Mouse (Mus musculus): Measurements from ENCODE around the gene Tc2n. TPM values are rescaled to one million over a fixed set of nuclear protein-coding genes. Genes with fewer than 3 reads are reported as not detected.

The Tc2n gene
- polyA plus RNA-seq, 1 experiment from 2014 or later, result 0.35 TPM

GRCm38 (mm10) chr12:101742375-101742774 is 24.1 kb upstream of the Tc2n start:
- Histone ChIP-seq H3K4me2 (ENCODE audit: low read depth, low read length) (no peak overlapping the region), H3K27ac (ENCODE audit: low read length) (no peak overlapping the region), H3K9me3 (replicated peaks; ENCODE audit: control insufficient read depth, low read length) (no peaks in the 10 kb centered on the region), H3K4me1 (ENCODE audit: control insufficient read depth, insufficient read depth, low read length) (0 out of 2 replicates have a peak, but pooled peaks cover 2% of the 10 kb centered on the region), H3K27me3 (ENCODE audit: control insufficient read depth, insufficient read depth, low read length) (no peaks in the 10 kb centered on the region), H3K36me3 (ENCODE audit: control insufficient read depth, insufficient read depth) (no peaks in the 10 kb centered on the region), H3K9ac (ENCODE audit: low read length) (no peak overlapping the region), H3K4me3 (ENCODE audit: low read length) (no peak overlapping the region)
- ATAC-seq (replicated peaks; ENCODE audit: extremely low read depth, insufficient read depth, low FRiP score), result no peak
- WGBS, result 37% methylated on average over 2 of the region's 2 CpGs

- no peaks in the 10 kb centered on the region for H3K27me3 ChIP-seq (ENCODE audit: control insufficient read depth, insufficient read depth, low read length)
- H3K4me1 ChIP-seq (ENCODE audit: control insufficient read depth, insufficient read depth, low read length), result 0 out of 2 replicates have a peak, but pooled peaks cover 2% of the 10 kb centered on the region
- no peaks in the 10 kb centered on the region for H3K9me3 ChIP-seq (replicated peaks; ENCODE audit: control insufficient read depth, low read length)
- 5% methylated on average over 2 of the region's 2 CpGs for WGBS
- H3K9ac ChIP-seq (ENCODE audit: low read length), result no peak overlapping the region
- no peak overlapping the region for H3K27ac ChIP-seq (ENCODE audit: low read length)
- no peak for ATAC-seq (replicated peaks; ENCODE audit: extremely low read depth, insufficient read depth, low FRiP score)
- no peak overlapping the region for H3K4me2 ChIP-seq (ENCODE audit: low read depth, low read length)
- H3K36me3 ChIP-seq (ENCODE audit: control insufficient read depth, insufficient read depth), result no peaks in the 10 kb centered on the region
- H3K4me3 ChIP-seq (ENCODE audit: low read length), result no peak overlapping the region
Observed at GRCm38 (mm10) chr12:101740486-101740885, 22.2 kb upstream of the Tc2n start.

- no peak overlapping the region for H3K27ac ChIP-seq (ENCODE audit: low read length)
- H3K36me3 ChIP-seq (ENCODE audit: control insufficient read depth, insufficient read depth), result no peaks in the 10 kb centered on the region
- 0 out of 2 replicates have a peak, but pooled peaks cover 2% of the 10 kb centered on the region for H3K4me1 ChIP-seq (ENCODE audit: control insufficient read depth, insufficient read depth, low read length)
- no peaks in the 10 kb centered on the region for H3K27me3 ChIP-seq (ENCODE audit: control insufficient read depth, insufficient read depth, low read length)
- H3K9me3 ChIP-seq (replicated peaks; ENCODE audit: control insufficient read depth, low read length), result no peaks in the 10 kb centered on the region
- H3K9ac ChIP-seq (ENCODE audit: low read length), result no peak overlapping the region
- 34% methylated on average over 2 of the region's 2 CpGs for WGBS
- no peak for ATAC-seq (replicated peaks; ENCODE audit: extremely low read depth, insufficient read depth, low FRiP score)
- H3K4me3 ChIP-seq (ENCODE audit: low read length), result no peak overlapping the region
- H3K4me2 ChIP-seq (ENCODE audit: low read depth, low read length), result no peak overlapping the region
Observed at GRCm38 (mm10) chr12:101740045-101740444, 21.7 kb upstream of the Tc2n start.

GRCm38 (mm10) chr12:101718755-101719150 is 430 bp upstream of the Tc2n start:
- no peaks in the 10 kb centered on the region for H3K9me3 ChIP-seq (replicated peaks; ENCODE audit: control insufficient read depth, low read length)
- H3K27ac ChIP-seq (ENCODE audit: low read length), result no peak overlapping the region
- peak; percentile 49 for ATAC-seq (replicated peaks; ENCODE audit: extremely low read depth, insufficient read depth, low FRiP score)
- H3K4me2 ChIP-seq (ENCODE audit: low read depth, low read length), result peak overlapping the region; percentile 100
- no peaks in the 10 kb centered on the region for H3K36me3 ChIP-seq (ENCODE audit: control insufficient read depth, insufficient read depth)
- H3K4me1 ChIP-seq (ENCODE audit: control insufficient read depth, insufficient read depth, low read length), result peaks cover 5% of the 10 kb centered on the region; the same call in 1 of the 2 replicates
- no peak overlapping the region for H3K9ac ChIP-seq (ENCODE audit: low read length)
- peak overlapping the region; percentile 74 for H3K4me3 ChIP-seq (ENCODE audit: low read length)
- H3K27me3 ChIP-seq (ENCODE audit: control insufficient read depth, insufficient read depth, low read length), result peaks cover 5% of the 10 kb centered on the region
- WGBS, result 3% methylated on average over 9 of the region's 9 CpGs

GRCm38 (mm10) chr12:101699176-101699575 is 19.1 kb downstream of the Tc2n start:
- no peak for ATAC-seq (replicated peaks; ENCODE audit: extremely low read depth, insufficient read depth, low FRiP score)
- no peaks in the 10 kb centered on the region for H3K36me3 ChIP-seq (ENCODE audit: control insufficient read depth, insufficient read depth)

GRCm38 (mm10) chr12:101696521-101696920 is 21.8 kb downstream of the Tc2n start:
- Histone ChIP-seq H3K9ac (ENCODE audit: low read length) (no peak overlapping the region), H3K4me2 (ENCODE audit: low read depth, low read length) (no peak overlapping the region), H3K27me3 (ENCODE audit: control insufficient read depth, insufficient read depth, low read length) (no peaks in the 10 kb centered on the region), H3K9me3 (replicated peaks; ENCODE audit: control insufficient read depth, low read length) (no peaks in the 10 kb centered on the region), H3K27ac (ENCODE audit: low read length) (no peak overlapping the region), H3K4me3 (ENCODE audit: low read length) (no peak overlapping the region), H3K36me3 (ENCODE audit: control insufficient read depth, insufficient read depth) (no peaks in the 10 kb centered on the region), H3K4me1 (ENCODE audit: control insufficient read depth, insufficient read depth, low read length) (no peaks in the 10 kb centered on the region)
- 60% methylated on average over 1 of the region's 1 CpGs for WGBS
- ATAC-seq (replicated peaks; ENCODE audit: extremely low read depth, insufficient read depth, low FRiP score), result no peak

More at GRCm38 (mm10) chr12:101699176-101699575, 19.1 kb downstream of the Tc2n start:
- no peak overlapping the region for H3K4me2 ChIP-seq (ENCODE audit: low read depth, low read length)
- WGBS, result 78% methylated on average over 3 of the region's 3 CpGs
- H3K4me3 ChIP-seq (ENCODE audit: low read length), result no peak overlapping the region
- H3K27me3 ChIP-seq (ENCODE audit: control insufficient read depth, insufficient read depth, low read length), result no peaks in the 10 kb centered on the region
- no peak overlapping the region for H3K9ac ChIP-seq (ENCODE audit: low read length)
- H3K4me1 ChIP-seq (ENCODE audit: control insufficient read depth, insufficient read depth, low read length), result no peaks in the 10 kb centered on the region
- H3K27ac ChIP-seq (ENCODE audit: low read length), result no peak overlapping the region
- H3K9me3 ChIP-seq (replicated peaks; ENCODE audit: control insufficient read depth, low read length), result no peaks in the 10 kb centered on the region

GRCm38 (mm10) chr12:101680538-101680937 is 37.8 kb downstream of the Tc2n start:
- Histone ChIP-seq H3K36me3 (ENCODE audit: control insufficient read depth, insufficient read depth) (no peaks in the 10 kb centered on the region), H3K27me3 (ENCODE audit: control insufficient read depth, insufficient read depth, low read length) (no peaks in the 10 kb centered on the region), H3K9me3 (replicated peaks; ENCODE audit: control insufficient read depth, low read length) (0 out of 2 replicates have a peak, but pooled peaks cover 2% of the 10 kb centered on the region), H3K4me1 (ENCODE audit: control insufficient read depth, insufficient read depth, low read length) (no peaks in the 10 kb centered on the region), H3K4me3 (ENCODE audit: low read length) (no peak overlapping the region), H3K9ac (ENCODE audit: low read length) (no peak overlapping the region), H3K4me2 (ENCODE audit: low read depth, low read length) (no peak overlapping the region), H3K27ac (ENCODE audit: low read length) (no peak overlapping the region)
- no peak for ATAC-seq (replicated peaks; ENCODE audit: extremely low read depth, insufficient read depth, low FRiP score)
- 65% methylated on average over 2 of the region's 2 CpGs for WGBS

GRCm38 (mm10) chr12:101667502-101667901 is 50.8 kb downstream of the Tc2n start:
- Histone ChIP-seq H3K4me2 (ENCODE audit: low read depth, low read length) (no peak overlapping the region), H3K36me3 (ENCODE audit: control insufficient read depth, insufficient read depth) (no peaks in the 10 kb centered on the region), H3K4me3 (ENCODE audit: low read length) (no peak overlapping the region), H3K4me1 (ENCODE audit: control insufficient read depth, insufficient read depth, low read length) (no peaks in the 10 kb centered on the region), H3K27ac (ENCODE audit: low read length) (no peak overlapping the region), H3K27me3 (ENCODE audit: control insufficient read depth, insufficient read depth, low read length) (no peaks in the 10 kb centered on the region), H3K9ac (ENCODE audit: low read length) (no peak overlapping the region), H3K9me3 (replicated peaks; ENCODE audit: control insufficient read depth, low read length) (no peaks in the 10 kb centered on the region)
- no peak for ATAC-seq (replicated peaks; ENCODE audit: extremely low read depth, insufficient read depth, low FRiP score)
- WGBS, result 87% methylated on average over 2 of the region's 2 CpGs

GRCm38 (mm10) chr12:101633137-101633536 is 85.2 kb downstream of the Tc2n start:
- no peaks in the 10 kb centered on the region for H3K9me3 ChIP-seq (replicated peaks; ENCODE audit: control insufficient read depth, low read length)
- H3K4me1 ChIP-seq (ENCODE audit: control insufficient read depth, insufficient read depth, low read length), result no peaks in the 10 kb centered on the region
- no peak for ATAC-seq (replicated peaks; ENCODE audit: extremely low read depth, insufficient read depth, low FRiP score)
- no peak overlapping the region for H3K9ac ChIP-seq (ENCODE audit: low read length)
- 83% methylated on average over 1 of the region's 1 CpGs for WGBS
- H3K36me3 ChIP-seq (ENCODE audit: control insufficient read depth, insufficient read depth), result no peaks in the 10 kb centered on the region
- no peak overlapping the region for H3K27ac ChIP-seq (ENCODE audit: low read length)
- H3K4me2 ChIP-seq (ENCODE audit: low read depth, low read length), result no peak overlapping the region
- H3K4me3 ChIP-seq (ENCODE audit: low read length), result no peak overlapping the region
- no peaks in the 10 kb centered on the region for H3K27me3 ChIP-seq (ENCODE audit: control insufficient read depth, insufficient read depth, low read length)

Measured in heart, embryonic 16.5 days (tissue).